Mouse (Mus musculus) stomach, postnatal 0 days (tissue): ENCODE data around the gene Pdpn. TPM values are rescaled to one million over a fixed set of nuclear protein-coding genes. Genes with fewer than 3 reads are reported as not detected.

Experiments
- ATAC-seq: fragments of 200-750 bp; cut with Nextera tagmentation; 2 replicates; pipeline ENCODE4 v1.8.0; 2017; ENCODE audit not compliant: low FRiP score, low TSS enrichment
- DNase-seq: peaks from one replicate; pipeline ENCODE4 v3.0.0-alpha.2; 2016; ENCODE audit warnings: low spot score
- H3K27ac ChIP-seq: fragments of 300-500 bp; sonication (generic); replicated peaks from 2 replicates; pipeline ENCODE4 v1.5.1; 2014; ENCODE audit warnings: mild to moderate bottlenecking, control low read depth
- H3K27me3 ChIP-seq: fragments of 300-500 bp; sonication (generic); 2 replicates; pipeline ENCODE4 v1.6.1; 2014; ENCODE audit warnings: low read length; ENCODE audit not compliant: control insufficient read depth, insufficient read depth
- H3K36me3 ChIP-seq: fragments of 300-500 bp; sonication (generic); 2 replicates; pipeline ENCODE4 v1.6.1; 2014; ENCODE audit warnings: low read length, mixed read lengths; ENCODE audit not compliant: control insufficient read depth, insufficient read depth
- H3K4me1 ChIP-seq: fragments of 300-500 bp; sonication (generic); replicated peaks from 2 replicates; pipeline ENCODE4 v1.6.1; 2014; ENCODE audit warnings: antibody characterized with exemption; ENCODE audit not compliant: control insufficient read depth, insufficient read depth
- H3K4me2 ChIP-seq: fragments of 300-500 bp; sonication (generic); replicated peaks from 2 replicates; pipeline ENCODE4 v1.6.1; 2014; ENCODE audit warnings: low read depth, mild to moderate bottlenecking, control low read depth, moderate library complexity
- H3K4me3 ChIP-seq: fragments of 300-500 bp; sonication (generic); 2 replicates; pipeline ENCODE4 v1.5.1; 2014; ENCODE audit warnings: low read depth, low read length, control low read depth
- H3K9ac ChIP-seq: fragments of 300-500 bp; sonication (generic); 2 replicates; pipeline ENCODE4 v1.6.1; 2014; ENCODE audit warnings: mild to moderate bottlenecking, low read length, control low read depth, mixed read lengths
- H3K9me3 ChIP-seq: fragments of 300-500 bp; sonication (generic); 2 replicates; pipeline ENCODE4 v1.6.1; 2016; ENCODE audit warnings: low read length; ENCODE audit not compliant: control insufficient read depth
- CTCF ChIP-seq: IDR thresholded peaks from 2 replicates; pipeline ENCODE4 v1.5.1; 2016; ENCODE audit warnings: antibody characterized with exemption, low read depth, mild to moderate bottlenecking, moderate library complexity
- EP300 ChIP-seq: optimal IDR thresholded peaks from 2 replicates; pipeline ENCODE3; 2016; ENCODE audit warnings: antibody characterized with exemption
- WGBS: fragments of 180-500 bp; shearing (Covaris S2); extraction: QIAGEN DNeasy Blood & Tissue Kit; methylation state at CpG from one replicate; pipeline ENCODE4 v1.1.7; 2014; 5-methylcytosine and 5-hydroxymethylcytosine counted together
- polyA plus RNA-seq: library from polyadenylated mRNA; unstranded; fragments of >200 nt; fragmentation: Nextera tagmentation; extraction: Ambion mirVana; gene quantifications from 2 replicates; pipeline ENCODE4 v1.2.1, GENCODE M21; 2015

Gene Pdpn
- polyA plus RNA-seq, 1 experiment from 2014 or later, result 36.0 TPM

DNA sequence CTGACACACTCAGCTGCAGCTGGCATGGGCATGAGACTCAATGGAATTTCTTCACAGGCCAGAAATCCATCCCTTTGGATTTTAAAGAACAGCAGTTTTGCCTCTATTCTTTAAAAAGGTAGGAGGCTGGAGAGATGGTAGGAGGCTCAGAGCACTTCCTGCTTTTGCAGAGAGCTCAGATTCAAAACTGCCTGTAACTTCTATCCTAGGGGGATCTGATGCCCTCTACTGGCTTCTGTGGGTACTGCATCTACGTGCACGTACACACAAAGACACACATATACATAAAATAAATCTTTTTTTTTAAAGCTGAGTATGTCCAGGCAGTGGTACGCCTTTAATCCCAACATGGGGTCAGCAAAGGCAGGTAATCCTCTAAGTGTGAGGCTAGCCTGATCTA lies 19.2 kb downstream of the Pdpn start:
- WGBS, result 90% methylated on average over 3 of the region's 3 CpGs
- no peaks in the 10 kb centered on the region for H3K27me3 ChIP-seq
- H3K4me1 ChIP-seq, result no peaks in the 10 kb centered on the region
- no peaks in the 10 kb centered on the region for H3K36me3 ChIP-seq
- no peak overlapping the region for H3K4me2 ChIP-seq
- TF ChIP-seq CTCF, result peak; percentile 70
- no peak for TF ChIP-seq EP300
- ATAC-seq, result no peak
- peak; percentile 33 for DNase-seq
- peak overlapping the region; percentile 65 for H3K27ac ChIP-seq
- H3K9ac ChIP-seq, result no peak overlapping the region
- no peak overlapping the region for H3K4me3 ChIP-seq
- no peaks in the 10 kb centered on the region for H3K9me3 ChIP-seq

DNA sequence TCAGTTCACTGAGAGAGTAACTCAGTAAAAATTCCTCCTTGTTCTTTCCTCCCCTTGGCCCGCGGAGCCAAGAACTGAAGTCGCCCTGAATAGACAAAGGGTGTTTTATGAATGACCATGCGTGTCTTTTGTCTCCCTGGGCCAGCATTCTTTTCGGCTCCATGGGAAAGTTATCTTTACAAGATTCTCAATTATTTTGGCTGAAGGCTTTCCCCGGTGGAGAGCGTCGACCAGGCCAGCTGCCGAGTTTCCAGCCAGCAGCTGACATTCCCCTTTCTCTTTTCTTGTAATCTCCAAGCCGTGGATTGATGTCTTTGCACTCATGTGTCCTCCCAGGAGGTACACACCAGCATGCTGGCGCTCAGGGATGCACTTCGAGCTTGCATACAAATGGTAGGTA lies 19.7 kb downstream of the Pdpn start:
- TF ChIP-seq EP300 (no peak), CTCF (no peak)
- Histone ChIP-seq H3K36me3 (no peaks in the 10 kb centered on the region), H3K27me3 (no peaks in the 10 kb centered on the region), H3K4me2 (no peak overlapping the region), H3K4me1 (no peaks in the 10 kb centered on the region), H3K4me3 (no peak overlapping the region), H3K27ac (peak overlapping the region; percentile 65), H3K9ac (no peak overlapping the region), H3K9me3 (no peaks in the 10 kb centered on the region)
- 30% methylated on average over 12 of the region's 12 CpGs for WGBS
- DNase-seq (no peak), ATAC-seq (no peak)

DNA sequence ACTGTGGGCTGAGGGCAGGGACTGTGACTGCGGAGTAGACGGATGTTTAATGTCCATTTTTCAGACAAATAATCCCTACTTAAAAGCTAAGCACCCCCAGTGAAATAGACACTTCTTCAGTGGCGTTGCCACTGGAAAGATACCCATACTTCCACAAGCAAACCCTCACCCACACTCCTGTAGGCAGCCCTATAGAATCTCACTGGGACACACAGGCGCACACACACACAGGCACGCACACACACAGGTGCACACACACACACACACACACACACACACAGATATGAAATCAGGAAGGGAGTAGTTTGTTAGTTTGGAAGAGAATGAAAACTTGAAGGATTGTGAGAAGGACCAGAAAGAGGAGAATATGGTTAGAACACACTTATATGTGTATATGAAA lies 20.3 kb downstream of the Pdpn start:
- ATAC-seq, result no peak
- H3K27ac ChIP-seq, result no peak overlapping the region
- 63% methylated on average over 5 of the region's 5 CpGs for WGBS
- no peaks in the 10 kb centered on the region for H3K4me1 ChIP-seq
- no peak overlapping the region for H3K9ac ChIP-seq
- H3K4me2 ChIP-seq, result no peak overlapping the region
- no peak for TF ChIP-seq CTCF
- TF ChIP-seq EP300, result no peak
- no peak overlapping the region for H3K4me3 ChIP-seq
- H3K27me3 ChIP-seq, result no peaks in the 10 kb centered on the region
- no peaks in the 10 kb centered on the region for H3K36me3 ChIP-seq
- DNase-seq, result no peak
- no peaks in the 10 kb centered on the region for H3K9me3 ChIP-seq

DNA sequence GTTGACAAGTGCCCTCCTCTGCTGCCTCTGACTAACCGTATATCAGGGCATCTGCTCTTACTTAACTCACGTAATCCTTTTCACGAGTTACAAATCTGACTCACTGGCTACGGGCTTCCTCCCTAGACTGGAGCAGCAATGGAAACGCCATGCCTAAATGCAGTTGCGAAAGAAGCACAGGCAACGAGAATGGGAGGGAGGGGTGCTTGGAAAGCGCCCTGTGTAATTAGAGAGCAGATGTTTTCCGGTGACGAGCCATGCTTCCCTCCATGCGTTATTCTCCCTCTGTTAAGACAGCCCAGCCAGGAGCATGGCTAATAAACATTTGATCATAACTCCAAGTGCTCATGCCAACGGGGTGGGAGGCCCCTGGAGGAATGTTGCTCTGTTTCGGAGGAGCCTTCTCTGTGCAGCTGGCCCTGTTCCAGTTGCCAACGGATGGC lies 20.9 kb downstream of the Pdpn start:
- Histone ChIP-seq H3K9ac (no peak overlapping the region), H3K4me3 (no peak overlapping the region), H3K27me3 (no peaks in the 10 kb centered on the region), H3K36me3 (no peaks in the 10 kb centered on the region), H3K4me2 (peak overlapping the region; percentile 1), H3K4me1 (no peaks in the 10 kb centered on the region), H3K27ac (peak overlapping the region; percentile 0), H3K9me3 (no peaks in the 10 kb centered on the region)
- ATAC-seq (peak; percentile 92), DNase-seq (peak; percentile 43)
- TF ChIP-seq EP300 (no peak), CTCF (no peak)
- 19% methylated on average over 14 of the region's 14 CpGs for WGBS

DNA sequence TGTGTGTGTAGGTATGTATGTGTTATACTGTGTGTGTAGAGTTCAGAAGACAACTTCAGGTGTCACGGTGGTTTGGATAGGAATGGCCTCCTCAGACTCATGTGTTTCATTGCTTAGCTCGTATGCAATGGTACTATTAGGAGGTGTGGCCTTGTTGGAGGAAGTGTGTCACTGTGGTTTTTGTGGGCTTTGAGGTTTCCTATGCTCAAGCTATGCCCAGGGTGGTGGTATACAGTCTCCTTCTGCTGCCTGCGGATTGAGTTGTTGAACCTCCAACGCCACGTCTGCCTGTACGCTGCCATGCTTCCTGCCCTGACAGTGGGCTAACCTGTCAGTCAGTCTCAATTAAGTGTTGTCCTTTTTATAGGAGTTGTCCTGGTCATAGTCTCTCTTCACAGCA lies 22.0 kb downstream of the Pdpn start:
- WGBS, result 92% methylated on average over 6 of the region's 6 CpGs
- H3K4me2 ChIP-seq, result no peak overlapping the region
- TF ChIP-seq CTCF, result no peak
- TF ChIP-seq EP300, result no peak
- H3K4me1 ChIP-seq, result no peaks in the 10 kb centered on the region
- ATAC-seq (no peak), DNase-seq (no peak)
- no peak overlapping the region for H3K27ac ChIP-seq
- no peak overlapping the region for H3K9ac ChIP-seq
- no peaks in the 10 kb centered on the region for H3K36me3 ChIP-seq
- no peak overlapping the region for H3K4me3 ChIP-seq
- no peaks in the 10 kb centered on the region for H3K9me3 ChIP-seq
- no peaks in the 10 kb centered on the region for H3K27me3 ChIP-seq

DNA sequence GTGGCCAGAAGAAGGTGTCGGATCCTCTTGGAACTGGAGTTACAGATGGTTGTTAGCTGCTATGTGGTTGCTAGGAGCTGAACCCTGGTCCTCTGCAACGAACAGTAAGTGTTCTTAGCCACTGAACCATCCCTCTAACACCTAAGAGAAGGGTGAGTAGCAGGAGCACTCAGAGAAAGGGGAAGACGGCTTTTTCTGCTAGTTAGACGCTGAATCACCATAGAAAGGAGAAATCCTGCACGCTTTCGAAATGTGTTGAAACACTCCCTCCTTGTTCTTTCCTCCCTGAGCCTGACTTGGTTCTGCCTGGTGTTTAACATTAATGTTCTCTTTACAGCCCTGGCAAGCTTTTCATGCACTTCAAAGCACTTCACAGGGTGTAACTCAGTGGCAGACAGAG lies 27.8 kb downstream of the Pdpn start:
- Histone ChIP-seq H3K4me3 (no peak overlapping the region), H3K36me3 (no peaks in the 10 kb centered on the region; the same call in 1 of the 2 replicates), H3K27ac (no peak overlapping the region), H3K4me2 (no peak overlapping the region), H3K4me1 (no peaks in the 10 kb centered on the region), H3K9me3 (no peaks in the 10 kb centered on the region), H3K9ac (no peak overlapping the region), H3K27me3 (no peaks in the 10 kb centered on the region)
- ATAC-seq (no peak), DNase-seq (no peak)
- TF ChIP-seq CTCF (no peak), EP300 (no peak)
- WGBS, result 76% methylated on average over 6 of the region's 6 CpGs
